Mouse (Mus musculus): ENCODE data around the gene Sh2d4b.
A peak's percentile ranks its signal among the peaks of the same experiment; 100 is the strongest.

Sh2d4b gene

GRCm38 (mm10) chr14:40893196-40893595 lies at the start of gene Sh2d4b:
Gene Sh2d4b (minus strand): TSS chr14:40893266.
- no peak for DNase-seq (ENCODE audit: low spot score)

- DNase-seq (ENCODE audit: low spot score), result no peak
Observed at GRCm38 (mm10) chr14:40942429-40942828, 49.4 kb upstream of the Sh2d4b start.

DNA sequence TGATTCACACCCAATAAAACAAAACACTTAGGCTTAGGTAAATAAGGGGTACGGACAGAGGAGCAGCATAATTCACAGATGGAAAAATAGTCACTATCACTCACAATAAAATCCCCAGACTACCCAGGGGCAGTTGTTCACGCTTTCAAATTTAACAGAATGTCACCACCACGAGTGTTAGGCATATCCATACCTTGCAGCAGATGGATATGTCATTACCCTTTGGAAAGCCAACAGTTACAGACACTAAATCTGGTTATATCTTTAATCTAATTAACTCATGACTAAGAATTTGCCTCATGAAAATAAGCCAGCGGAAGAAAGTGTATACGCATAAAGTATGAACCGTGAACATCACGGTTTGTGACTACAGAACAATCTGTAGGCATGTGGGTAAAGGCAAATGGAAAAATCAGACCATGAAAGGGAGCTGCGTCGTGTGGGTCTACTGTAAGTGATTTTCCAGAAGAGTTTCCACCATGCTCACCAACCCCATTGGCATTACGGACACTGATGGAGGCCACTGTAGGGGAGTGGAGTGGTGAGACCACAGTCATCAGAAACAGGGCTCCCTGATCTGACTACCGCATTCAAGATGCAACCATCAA lies 45.4 kb upstream of the Sh2d4b start:
- no peak for DNase-seq (ENCODE audit: low spot score)

- no peak for DNase-seq (ENCODE audit: low spot score)
Observed at GRCm38 (mm10) chr14:40937052-40937451, 44.0 kb upstream of the Sh2d4b start.

- no peak for DNase-seq (ENCODE audit: low spot score)
Observed at GRCm38 (mm10) chr14:40935481-40935880, 42.4 kb upstream of the Sh2d4b start.

GRCm38 (mm10) chr14:40935054-40935453 lies 42.0 kb upstream of the Sh2d4b start:
- no peak for DNase-seq (ENCODE audit: low spot score)

- DNase-seq (ENCODE audit: low spot score), result no peak
Observed at GRCm38 (mm10) chr14:40933328-40933727, 40.3 kb upstream of the Sh2d4b start.

DNA sequence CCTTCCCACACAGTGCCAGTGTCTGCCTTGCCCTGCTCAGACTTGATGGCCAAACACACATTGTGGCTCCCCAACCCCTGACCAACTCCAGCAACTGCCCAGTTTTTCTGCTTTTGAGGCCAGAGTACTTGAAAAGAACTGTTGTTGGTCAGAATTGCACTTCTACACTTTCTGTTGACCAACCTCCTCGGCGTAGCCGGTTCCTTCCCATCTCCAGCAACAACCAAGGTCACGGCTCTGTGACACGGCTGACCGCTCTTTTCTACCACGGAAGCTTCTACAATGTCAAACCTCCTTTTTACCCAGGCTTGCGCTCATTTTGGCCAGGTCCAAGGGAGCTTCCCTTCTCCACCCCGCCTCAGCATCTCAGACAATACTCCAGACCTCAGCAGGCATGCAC lies 39.2 kb upstream of the Sh2d4b start:
- DNase-seq (ENCODE audit: low spot score), result no peak

DNA sequence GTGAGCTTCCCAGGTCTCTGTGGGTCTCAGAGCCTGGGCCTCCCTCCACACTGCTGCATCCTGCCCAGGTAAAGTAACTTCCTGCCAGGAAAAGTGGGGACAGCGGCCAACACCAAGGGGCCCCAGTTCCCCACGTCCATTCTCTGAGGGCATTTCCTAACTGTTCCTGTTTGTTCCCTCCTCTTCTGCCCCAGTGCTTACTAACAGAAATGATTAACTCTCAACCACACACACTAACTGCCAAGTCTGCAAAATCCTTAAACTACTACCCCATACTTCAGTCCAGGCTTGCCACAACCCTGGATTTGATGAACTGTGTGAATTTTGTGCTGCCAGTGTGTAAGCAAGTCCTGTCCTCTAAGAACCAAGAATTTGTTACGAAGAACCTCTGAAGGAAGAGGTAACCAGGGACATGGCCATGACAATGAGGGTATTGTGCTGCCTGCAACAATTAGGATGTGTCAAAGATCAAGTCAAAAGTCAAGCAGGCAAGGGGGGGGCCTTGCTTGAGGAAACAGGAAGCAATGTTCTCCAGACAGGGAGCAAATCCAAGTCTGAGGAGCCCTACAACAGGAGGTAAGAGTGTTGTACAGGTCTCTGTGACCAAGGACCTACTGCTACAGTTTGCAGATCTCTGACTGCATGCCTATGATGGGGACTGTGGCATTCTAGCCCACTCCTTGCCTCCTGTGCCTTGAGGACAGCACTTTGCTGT lies 38.2 kb upstream of the Sh2d4b start:
- DNase-seq (ENCODE audit: low spot score), result no peak

- no peak for DNase-seq (ENCODE audit: low spot score)
Observed at GRCm38 (mm10) chr14:40929943-40930342, 36.9 kb upstream of the Sh2d4b start.

DNA sequence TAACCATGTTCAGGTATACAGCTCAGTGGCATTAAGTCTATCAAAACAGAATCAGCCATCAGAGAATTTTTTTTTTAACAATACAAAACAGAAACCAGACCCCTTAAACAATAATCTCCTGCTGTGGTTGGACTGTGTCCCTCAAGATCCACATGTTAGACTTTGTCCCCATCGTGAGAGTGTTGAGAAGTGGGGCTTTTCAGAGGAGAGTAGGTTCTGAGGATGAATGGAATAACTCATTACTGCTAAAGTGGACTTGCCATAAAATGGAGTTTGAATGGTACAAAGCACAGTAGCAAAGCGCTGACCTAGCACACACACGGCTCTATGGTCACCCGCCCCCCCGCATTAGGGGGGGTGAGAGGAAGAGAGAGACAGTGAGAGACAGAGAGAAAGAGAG lies 35.8 kb upstream of the Sh2d4b start:
- no peak for DNase-seq (ENCODE audit: low spot score)

DNA sequence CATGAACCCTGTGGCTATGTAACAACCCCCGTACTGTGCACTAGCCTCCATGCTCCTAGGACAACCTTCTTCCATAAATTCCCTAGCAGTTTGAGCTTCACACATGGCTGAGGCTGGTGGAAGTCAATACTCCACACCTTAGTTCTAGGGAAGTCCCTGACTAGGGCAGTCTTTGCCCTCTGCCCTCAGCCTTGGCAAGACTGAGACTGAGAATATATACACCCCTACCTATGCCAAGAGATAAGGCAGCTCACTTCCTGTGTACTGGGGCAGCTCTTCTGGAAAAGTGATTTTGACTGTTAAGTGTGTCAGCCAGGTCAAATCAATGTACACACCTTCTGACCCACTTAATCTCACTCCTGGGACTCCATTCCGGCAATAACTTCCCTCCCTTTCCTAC lies 34.0 kb upstream of the Sh2d4b start:
- DNase-seq (ENCODE audit: low spot score), result no peak

GRCm38 (mm10) chr14:40924378-40925113 lies 31.5 kb upstream of the Sh2d4b start:
- no peak for DNase-seq (ENCODE audit: low spot score)

DNA sequence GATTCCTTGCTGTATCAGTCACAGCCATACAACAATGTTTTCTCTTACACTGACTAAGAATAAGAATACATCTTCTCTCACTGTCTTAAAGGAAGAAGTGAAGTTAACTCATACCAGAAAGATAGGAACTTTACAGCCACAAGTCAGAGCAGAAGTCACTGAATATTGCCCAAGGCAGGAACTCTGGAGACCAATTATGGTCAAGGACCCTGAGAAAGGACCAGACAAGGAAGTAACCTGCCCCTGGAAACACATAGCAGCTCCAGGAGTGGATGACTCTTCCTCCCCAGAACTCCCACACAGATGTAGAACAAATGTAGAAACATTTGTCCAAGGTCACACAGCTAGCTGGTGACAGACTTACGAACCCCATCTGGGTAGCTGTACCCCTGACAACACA lies 28.2 kb upstream of the Sh2d4b start:
- no peak for DNase-seq (ENCODE audit: low spot score)

GRCm38 (mm10) chr14:40919521-40919920 lies 26.5 kb upstream of the Sh2d4b start:
- no peak for DNase-seq (ENCODE audit: low spot score)

DNA sequence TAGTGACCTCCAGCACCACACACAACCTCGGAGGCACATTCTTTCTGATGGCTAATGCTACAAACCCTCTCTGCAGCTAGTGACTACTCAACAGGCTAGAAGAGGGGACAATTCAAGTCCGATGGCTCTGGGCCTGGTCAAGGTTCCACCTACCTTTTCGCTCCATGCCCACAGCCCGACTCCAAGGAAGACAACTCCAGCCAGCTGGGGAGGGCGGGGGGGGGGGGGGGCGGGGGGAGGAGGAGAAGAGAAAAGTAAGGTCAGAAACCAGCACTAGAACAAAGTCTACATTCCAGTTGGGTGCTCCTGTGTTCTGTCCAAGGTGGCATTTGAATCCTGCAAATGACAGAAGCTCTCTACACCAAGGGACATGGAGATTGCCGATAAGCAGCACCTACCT lies 25.4 kb upstream of the Sh2d4b start:
- no peak for DNase-seq (ENCODE audit: low spot score)

- peak; percentile 72 for DNase-seq (ENCODE audit: low spot score)
Observed at GRCm38 (mm10) chr14:40917632-40918031, 24.6 kb upstream of the Sh2d4b start.

DNA sequence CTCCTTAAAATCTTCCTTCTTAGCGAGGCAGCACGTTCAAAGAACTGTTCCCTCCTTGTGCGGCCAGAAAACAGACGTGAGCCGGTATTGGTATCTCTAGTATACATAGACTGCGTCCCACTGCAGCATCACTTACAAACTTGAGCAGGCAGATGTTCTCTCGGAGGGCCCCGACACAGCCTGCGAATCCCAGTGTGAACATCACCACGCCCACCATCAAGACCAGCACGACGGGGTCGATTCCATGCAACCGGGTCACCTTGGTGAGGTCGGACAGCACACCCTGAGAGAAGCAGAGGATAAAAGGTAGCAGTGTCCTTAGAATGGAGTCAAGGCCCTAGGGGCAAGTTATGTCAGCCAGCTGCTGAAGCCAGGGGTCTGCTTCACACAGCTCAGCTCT lies 23.6 kb upstream of the Sh2d4b start:
- no peak for DNase-seq (ENCODE audit: low spot score)

DNA sequence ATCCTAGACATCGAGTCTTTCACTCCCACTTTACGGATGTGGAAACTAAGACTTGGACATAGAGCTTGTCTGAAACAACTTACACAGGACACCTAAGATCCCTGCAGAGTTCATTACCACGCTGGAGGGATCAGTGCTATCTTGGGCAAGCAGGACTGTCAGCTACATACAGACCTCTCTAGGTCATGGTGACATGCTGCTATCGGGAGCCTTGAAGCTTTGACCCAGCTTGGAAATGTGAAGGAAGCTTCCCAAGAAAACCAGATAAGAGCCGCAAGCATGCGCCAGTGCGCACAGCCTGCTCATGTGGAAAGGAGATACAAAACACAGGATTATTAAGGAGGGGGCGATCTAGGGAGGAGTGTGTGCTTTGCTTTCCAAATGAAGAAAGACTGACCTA lies 22.8 kb upstream of the Sh2d4b start:
- DNase-seq (ENCODE audit: low spot score), result peak; percentile 83

- no peak for DNase-seq (ENCODE audit: low spot score)
Observed at GRCm38 (mm10) chr14:40914701-40915100, 21.6 kb upstream of the Sh2d4b start.

GRCm38 (mm10) chr14:40913709-40914108 lies 20.6 kb upstream of the Sh2d4b start:
- DNase-seq (ENCODE audit: low spot score), result no peak

DNA sequence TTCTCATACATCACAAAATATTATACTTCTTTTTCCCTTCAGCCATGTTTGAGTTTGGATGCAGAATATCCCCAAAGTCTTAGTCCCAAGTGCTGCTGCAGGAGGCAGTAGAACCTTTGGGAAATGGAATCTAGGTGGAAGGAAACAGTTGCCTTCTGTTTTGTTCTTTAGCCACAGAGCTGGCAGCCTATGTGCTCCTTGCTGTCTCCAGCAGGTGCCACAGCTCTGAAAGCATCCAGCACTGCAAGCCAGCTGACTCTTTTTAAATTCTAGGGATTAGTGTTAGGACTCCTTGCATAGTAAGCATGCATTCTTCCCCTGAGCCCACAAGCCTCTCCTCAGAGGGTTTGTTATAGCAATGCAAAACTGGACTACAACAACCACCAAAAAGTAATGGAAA lies 18.5 kb upstream of the Sh2d4b start:
- no peak for DNase-seq (ENCODE audit: low spot score)

- no peak for DNase-seq (ENCODE audit: low spot score)
Observed at GRCm38 (mm10) chr14:40908763-40909162, 15.7 kb upstream of the Sh2d4b start.
